Mouse (Mus musculus): ENCODE results near the gene Zdhhc4. TPM values are rescaled to one million over a fixed set of nuclear protein-coding genes. Genes with fewer than 3 reads are reported as not detected.

Gene Zdhhc4
- polyA plus RNA-seq, 2 experiments = 67.2 to 85.2 TPM

DNA sequence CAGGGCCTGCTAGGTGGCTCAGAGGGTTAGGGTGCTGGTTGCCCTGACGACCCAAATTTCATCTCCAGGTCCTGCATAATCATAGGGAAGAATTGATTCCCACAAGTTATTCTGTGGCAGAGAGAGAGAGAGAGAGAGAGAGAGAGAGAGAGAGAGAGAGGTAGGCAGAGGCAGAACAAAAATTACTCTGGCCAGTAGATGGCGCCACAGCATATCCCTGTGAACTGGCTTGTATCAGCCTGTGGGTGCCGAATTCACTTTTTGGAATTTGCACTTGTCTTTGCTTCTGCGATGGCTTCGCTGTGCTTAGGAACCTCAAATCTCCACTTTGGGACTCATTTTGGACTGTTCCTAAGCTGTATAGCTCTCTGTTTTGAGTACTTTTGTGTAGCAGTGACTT is 4.8 kb upstream of the Zdhhc4 start:
- ATAC-seq (ENCODE audit: low FRiP score, low read depth) = no peak; the same call in 1 of the 2 replicates
- DNase-seq (ENCODE audit: low spot score) = peak; percentile 85
- Histone ChIP-seq H3K4me3 (replicated peaks; ENCODE audit: low read length) (no peak overlapping the region), H3K36me3 (ENCODE audit: control insufficient read depth, insufficient read depth, low read length) (no peaks in the 10 kb centered on the region), H3K9me3 (ENCODE audit: control insufficient read depth, low read length) (no peaks in the 10 kb centered on the region), H3K27ac (replicated peaks; ENCODE audit: low read depth, low read length) (no peak overlapping the region), H3K9ac (ENCODE audit: low read depth, low read length, severe bottlenecking) (no peak overlapping the region), H3K4me2 (replicated peaks; ENCODE audit: low read depth, low read length, severe bottlenecking) (no peak overlapping the region; the same call in 1 of the 2 replicates), H3K4me1 (ENCODE audit: control insufficient read depth, insufficient read depth, low read length) (peaks cover 6% of the 10 kb centered on the region; the same call in 1 of the 2 replicates), H3K27me3 (ENCODE audit: control insufficient read depth, insufficient read depth, low read length) (no peaks in the 10 kb centered on the region)
- 13% methylated on average over 5 of the region's 5 CpGs for WGBS
- no peak for TF ChIP-seq POLR2A (IDR thresholded peaks at IDR 0.05; ENCODE audit: borderline replicate concordance, extremely low read depth, insufficient read depth, insufficient read length)

DNA sequence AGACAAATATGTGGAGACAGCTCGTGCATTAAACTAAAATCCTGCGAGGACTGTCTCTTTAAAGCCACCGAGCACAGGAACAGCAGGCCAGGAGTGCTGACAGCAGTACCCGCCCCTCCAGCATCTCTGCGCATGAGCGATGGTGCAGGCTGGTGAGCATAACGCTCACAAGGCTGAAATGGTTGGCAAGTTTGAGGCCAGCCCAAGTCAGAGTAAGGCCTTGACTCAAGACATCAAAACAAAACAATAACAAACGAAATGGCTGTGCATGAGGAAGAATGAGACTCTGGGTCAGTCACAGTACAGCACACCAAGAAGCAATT is 11.8 kb downstream of the Zdhhc4 start:
- no peak overlapping the region for H3K4me3 ChIP-seq (replicated peaks; ENCODE audit: low read length)
- no peak overlapping the region for H3K9ac ChIP-seq (ENCODE audit: low read depth, low read length, severe bottlenecking)
- H3K36me3 ChIP-seq (ENCODE audit: control insufficient read depth, insufficient read depth, low read length) = peaks cover 64% of the 10 kb centered on the region
- no peak overlapping the region for H3K27ac ChIP-seq (replicated peaks; ENCODE audit: low read depth, low read length)
- TF ChIP-seq POLR2A (IDR thresholded peaks at IDR 0.05; ENCODE audit: borderline replicate concordance, extremely low read depth, insufficient read depth, insufficient read length) = no peak
- DNase-seq (ENCODE audit: low spot score) = no peak
- ATAC-seq (ENCODE audit: low FRiP score, low read depth) = no peak
- H3K27me3 ChIP-seq (ENCODE audit: control insufficient read depth, insufficient read depth, low read length) = no peaks in the 10 kb centered on the region
- peaks cover 10% of the 10 kb centered on the region for H3K4me1 ChIP-seq (ENCODE audit: control insufficient read depth, insufficient read depth, low read length)
- WGBS = 89% methylated on average over 8 of the region's 8 CpGs
- H3K4me2 ChIP-seq (replicated peaks; ENCODE audit: low read depth, low read length, severe bottlenecking) = no peak overlapping the region
- no peaks in the 10 kb centered on the region for H3K9me3 ChIP-seq (ENCODE audit: control insufficient read depth, low read length)

DNA sequence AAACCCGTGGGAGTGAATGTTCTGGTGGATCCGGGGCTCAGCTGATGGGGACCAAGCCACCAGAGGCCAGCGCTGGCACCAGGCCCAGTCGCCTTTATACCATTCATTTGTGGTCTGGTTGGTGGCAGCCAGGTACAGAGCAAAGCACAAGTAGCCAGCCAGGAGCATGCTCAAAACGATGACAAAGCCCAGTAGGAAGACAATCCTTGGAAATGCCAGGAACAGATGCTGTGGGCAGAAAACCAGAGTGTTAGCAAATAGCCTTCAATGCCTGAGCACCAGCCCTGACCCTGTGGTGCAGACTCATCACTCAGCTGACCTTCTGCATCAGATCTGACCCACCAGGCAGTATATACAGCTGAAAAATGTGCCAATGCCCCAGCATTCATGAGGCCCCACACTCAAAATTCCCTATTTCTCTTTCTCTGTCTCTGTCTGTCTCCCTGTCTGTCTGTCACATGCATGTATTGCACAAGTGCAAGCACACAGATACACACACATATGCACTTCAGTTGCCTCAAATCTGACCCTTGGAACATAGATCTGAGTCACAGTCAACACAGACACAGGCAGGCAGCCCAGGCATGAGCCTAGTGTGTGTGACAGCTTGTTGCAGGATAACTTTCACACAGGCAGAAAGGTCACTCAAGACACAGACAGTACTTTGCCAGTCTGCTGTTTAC is 12.3 kb downstream of the Zdhhc4 start:
- H3K9me3 ChIP-seq (ENCODE audit: control insufficient read depth, low read length) = no peaks in the 10 kb centered on the region
- ATAC-seq (ENCODE audit: low FRiP score, low read depth) (no peak), DNase-seq (ENCODE audit: low spot score) (no peak)
- H3K36me3 ChIP-seq (ENCODE audit: control insufficient read depth, insufficient read depth, low read length) = peaks cover 64% of the 10 kb centered on the region
- no peak overlapping the region for H3K9ac ChIP-seq (ENCODE audit: low read depth, low read length, severe bottlenecking)
- no peak overlapping the region for H3K4me3 ChIP-seq (replicated peaks; ENCODE audit: low read length)
- H3K4me2 ChIP-seq (replicated peaks; ENCODE audit: low read depth, low read length, severe bottlenecking) = no peak overlapping the region
- no peak for TF ChIP-seq POLR2A (IDR thresholded peaks at IDR 0.05; ENCODE audit: borderline replicate concordance, extremely low read depth, insufficient read depth, insufficient read length)
- peaks cover 10% of the 10 kb centered on the region for H3K4me1 ChIP-seq (ENCODE audit: control insufficient read depth, insufficient read depth, low read length)
- no peaks in the 10 kb centered on the region for H3K27me3 ChIP-seq (ENCODE audit: control insufficient read depth, insufficient read depth, low read length)
- no peak overlapping the region for H3K27ac ChIP-seq (replicated peaks; ENCODE audit: low read depth, low read length)
- WGBS = 93% methylated on average over 5 of the region's 5 CpGs

DNA sequence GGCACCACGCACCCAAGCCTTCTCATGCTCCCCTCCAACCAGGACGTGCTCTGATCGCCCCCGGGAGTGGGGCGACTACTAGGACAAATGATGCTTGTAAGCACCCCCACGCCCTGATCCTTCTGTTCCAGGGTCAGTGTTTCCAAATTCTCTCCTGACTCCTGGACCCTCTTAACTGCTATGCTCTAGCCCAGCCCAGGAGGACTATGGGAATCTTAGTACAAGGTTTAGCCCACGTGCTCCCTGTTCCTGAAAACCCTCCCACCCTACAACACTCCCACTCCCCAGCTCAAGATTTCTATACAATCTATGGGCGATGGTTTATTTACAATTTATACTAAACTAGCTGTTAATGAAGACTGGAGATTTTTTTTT is 13.6 kb downstream of the Zdhhc4 start:
- peak overlapping the region; percentile 88 for H3K4me3 ChIP-seq (replicated peaks; ENCODE audit: low read length)
- DNase-seq (ENCODE audit: low spot score) (no peak), ATAC-seq (ENCODE audit: low FRiP score, low read depth) (peak; percentile 35; the same call in 1 of the 2 replicates)
- TF ChIP-seq POLR2A (IDR thresholded peaks at IDR 0.05; ENCODE audit: borderline replicate concordance, extremely low read depth, insufficient read depth, insufficient read length) = no peak
- peak overlapping the region; percentile 52 for H3K4me2 ChIP-seq (replicated peaks; ENCODE audit: low read depth, low read length, severe bottlenecking)
- H3K27me3 ChIP-seq (ENCODE audit: control insufficient read depth, insufficient read depth, low read length) = no peaks in the 10 kb centered on the region
- H3K9ac ChIP-seq (ENCODE audit: low read depth, low read length, severe bottlenecking) = peak overlapping the region; percentile 93
- H3K36me3 ChIP-seq (ENCODE audit: control insufficient read depth, insufficient read depth, low read length) = peaks cover 67% of the 10 kb centered on the region
- peaks cover 10% of the 10 kb centered on the region for H3K4me1 ChIP-seq (ENCODE audit: control insufficient read depth, insufficient read depth, low read length)
- no peaks in the 10 kb centered on the region for H3K9me3 ChIP-seq (ENCODE audit: control insufficient read depth, low read length)
- H3K27ac ChIP-seq (replicated peaks; ENCODE audit: low read depth, low read length) = no peak overlapping the region
- 16% methylated on average over 8 of the region's 8 CpGs for WGBS

DNA sequence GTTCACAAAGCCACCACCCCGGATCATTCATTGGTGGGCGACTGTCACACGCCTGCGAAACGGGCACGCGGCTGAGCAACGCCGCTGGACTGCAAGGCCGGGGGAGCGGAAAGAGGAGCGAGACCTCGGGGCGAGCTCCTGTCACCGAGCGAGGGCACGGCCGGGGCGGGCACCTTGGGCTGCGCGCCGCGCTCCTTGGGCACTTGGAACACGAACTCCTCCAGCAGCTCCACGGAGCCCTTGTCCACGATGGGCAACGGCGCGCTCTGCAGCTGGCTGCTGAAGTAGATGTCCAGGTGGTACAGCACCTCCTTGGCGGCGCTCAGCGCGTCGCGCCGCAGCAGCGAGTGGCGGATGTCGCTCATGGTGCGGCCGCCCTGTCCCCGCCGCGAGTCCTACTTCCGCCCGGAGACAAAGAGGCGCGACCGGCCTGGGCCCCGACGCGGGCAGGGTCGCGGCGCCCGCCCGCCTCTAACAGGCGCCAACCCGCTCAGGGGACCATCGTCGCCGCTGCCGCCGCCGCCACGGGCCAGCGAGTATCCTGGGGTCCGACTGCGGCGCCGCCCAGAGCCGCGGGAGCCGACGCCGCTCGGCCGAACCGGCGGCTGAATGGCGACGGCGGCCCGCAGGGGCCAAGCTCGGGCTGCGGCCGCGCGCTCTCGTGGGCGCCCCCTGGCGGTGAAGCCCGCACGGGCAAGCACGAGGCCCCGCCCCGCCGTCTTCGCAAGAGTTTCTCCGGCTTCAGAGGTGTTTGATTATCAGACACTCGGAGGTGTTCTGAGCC is 14.1 kb downstream of the Zdhhc4 start, which contains the start of gene E130309D02Rik:
Gene E130309D02Rik (minus strand): TSS at position 631 of the 784 bp plus-strand sequence.
- peak within 1 kb of the TSS; percentile 88 for H3K4me3 ChIP-seq (replicated peaks; ENCODE audit: low read length)
- DNase-seq (ENCODE audit: low spot score) (peak; percentile 57), ATAC-seq (ENCODE audit: low FRiP score, low read depth) (peak; percentile 88)
- WGBS = under 1% methylated on average over 84 of the region's 101 CpGs
- H3K4me2 ChIP-seq (replicated peaks; ENCODE audit: low read depth, low read length, severe bottlenecking) = peak within 1 kb of the TSS; percentile 52
- H3K9me3 ChIP-seq (ENCODE audit: control insufficient read depth, low read length) = no peaks in the 10 kb centered on the region
- H3K27me3 ChIP-seq (ENCODE audit: control insufficient read depth, insufficient read depth, low read length) = no peaks in the 10 kb centered on the region
- H3K4me1 ChIP-seq (ENCODE audit: control insufficient read depth, insufficient read depth, low read length) = peaks cover 10% of the 10 kb centered on the region
- H3K27ac ChIP-seq (replicated peaks; ENCODE audit: low read depth, low read length) = peak within 1 kb of the TSS; percentile 86
- peak within 1 kb of the TSS; percentile 93 for H3K9ac ChIP-seq (ENCODE audit: low read depth, low read length, severe bottlenecking)
- peaks cover 67% of the 10 kb centered on the region for H3K36me3 ChIP-seq (ENCODE audit: control insufficient read depth, insufficient read depth, low read length)
- TF ChIP-seq POLR2A (IDR thresholded peaks at IDR 0.05; ENCODE audit: borderline replicate concordance, extremely low read depth, insufficient read depth, insufficient read length) = peak; percentile 82; the same call in 1 of the 2 replicates

All from limb, embryonic 14.5 days (tissue).